Mouse (Mus musculus): ENCODE data around the gene Cd47.

Gene Cd47

GRCm38 (mm10) chr16:49909536-49909935 lies 109.2 kb downstream of the Cd47 start:
- no peak for DNase-seq (ENCODE audit: low read depth, low spot score)

- DNase-seq (ENCODE audit: low read depth, low spot score), result no peak
Observed at GRCm38 (mm10) chr16:49914094-49914493, 113.8 kb downstream of the Cd47 start.

GRCm38 (mm10) chr16:49915532-49916476 lies 115.5 kb downstream of the Cd47 start:
- no peak for DNase-seq (ENCODE audit: low read depth, low spot score)

GRCm38 (mm10) chr16:49920191-49920590 lies 119.9 kb downstream of the Cd47 start:
- DNase-seq (ENCODE audit: low read depth, low spot score), result no peak

- no peak for DNase-seq (ENCODE audit: low read depth, low spot score)
Observed at GRCm38 (mm10) chr16:49921677-49922076, 121.3 kb downstream of the Cd47 start.

- DNase-seq (ENCODE audit: low read depth, low spot score), result no peak
Observed at GRCm38 (mm10) chr16:49922098-49922497, 121.8 kb downstream of the Cd47 start.

- DNase-seq (ENCODE audit: low read depth, low spot score), result peak; percentile 67
Observed at GRCm38 (mm10) chr16:49923720-49924119, 123.4 kb downstream of the Cd47 start.

- DNase-seq (ENCODE audit: low read depth, low spot score), result no peak
Observed at GRCm38 (mm10) chr16:49924941-49925340, 124.6 kb downstream of the Cd47 start.

- DNase-seq (ENCODE audit: low read depth, low spot score), result no peak
Observed at GRCm38 (mm10) chr16:49933274-49933673, 132.9 kb downstream of the Cd47 start.

GRCm38 (mm10) chr16:49936008-49936443 lies 135.7 kb downstream of the Cd47 start:
- no peak for DNase-seq (ENCODE audit: low read depth, low spot score)

GRCm38 (mm10) chr16:49936793-49937192 lies 136.5 kb downstream of the Cd47 start:
- no peak for DNase-seq (ENCODE audit: low read depth, low spot score)

GRCm38 (mm10) chr16:49937218-49938165 lies 137.2 kb downstream of the Cd47 start:
- no peak for DNase-seq (ENCODE audit: low read depth, low spot score)

GRCm38 (mm10) chr16:49938483-49939301 lies 138.4 kb downstream of the Cd47 start:
- no peak for DNase-seq (ENCODE audit: low read depth, low spot score)

GRCm38 (mm10) chr16:49939376-49939775 lies 139.0 kb downstream of the Cd47 start:
- no peak for DNase-seq (ENCODE audit: low read depth, low spot score)

GRCm38 (mm10) chr16:49940473-49940872 lies 140.1 kb downstream of the Cd47 start:
- DNase-seq (ENCODE audit: low read depth, low spot score), result peak; percentile 70

GRCm38 (mm10) chr16:49941031-49941430 lies 140.7 kb downstream of the Cd47 start:
- peak; percentile 50 for DNase-seq (ENCODE audit: low read depth, low spot score)

GRCm38 (mm10) chr16:49943726-49944125 lies 143.4 kb downstream of the Cd47 start:
- no peak for DNase-seq (ENCODE audit: low read depth, low spot score)

- no peak for DNase-seq (ENCODE audit: low read depth, low spot score)
Observed at GRCm38 (mm10) chr16:49945084-49945483, 144.8 kb downstream of the Cd47 start.

- no peak for DNase-seq (ENCODE audit: low read depth, low spot score)
Observed at GRCm38 (mm10) chr16:49947049-49947448, 146.7 kb downstream of the Cd47 start.

GRCm38 (mm10) chr16:49947610-49948009 lies 147.3 kb downstream of the Cd47 start:
- no peak for DNase-seq (ENCODE audit: low read depth, low spot score)

GRCm38 (mm10) chr16:49948287-49948686 lies 148.0 kb downstream of the Cd47 start:
- DNase-seq (ENCODE audit: low read depth, low spot score), result no peak
